Mouse (Mus musculus): Measurements from ENCODE around the gene Mfap4. TPM values are rescaled to one million over a fixed set of nuclear protein-coding genes. Genes with fewer than 3 reads are reported as not detected.

The Mfap4 gene
- polyA plus RNA-seq, 1 experiment from 2014 or later = not detected

- no peaks in the 10 kb centered on the region for H3K27me3 ChIP-seq
- DNase-seq (ENCODE audit: low read depth, low spot score) (no peak), ATAC-seq (peak; percentile 41)
- ChIA-PET CTCF (interaction anchor here (2.3 to 3.2 kb wide), 2 partner anchors 11 to 76 kb away, joined by 9 to 19 read pairs; partner anchors contain the start of gene B9d1), POLR2A (interaction anchor here (0.9 to 1.0 kb wide), 2 partner anchors 11 to 58 kb away, joined by 3 read pairs; partner anchors contain the start of gene B9d1)
- in situ Hi-C loops (cut with MboI; ENCODE audit: low pct_unique_long_range_greater_than_20kb) = no loop called here
- TF ChIP-seq CTCF (IDR thresholded peaks at IDR 0.05) = no peak
Observed at GRCm38 (mm10) chr11:61493525-61494128, 8.4 kb downstream of the Mfap4 start.

GRCm38 (mm10) chr11:61494129-61494997 lies 9.1 kb downstream of the Mfap4 start, which contains the start of gene Mapk7:
TSS of gene Mapk7 (minus strand) at chr11:61494406.
- CTCF ChIA-PET = interaction anchor here (0.6 to 3.2 kb wide), 4 partner anchors 10 to 114 kb away, joined by 3 to 19 read pairs (median 6); partner anchors contain the start of gene B9d1
- TF ChIP-seq CTCF (IDR thresholded peaks at IDR 0.05) = no peak
- DNase-seq (ENCODE audit: low read depth, low spot score) = peak; percentile 88

GRCm38 (mm10) chr11:61495528-61495927 lies 10.3 kb downstream of the Mfap4 start:
- ChIA-PET CTCF (interaction anchor here (0.8 to 3.2 kb wide), 3 partner anchors 9 to 79 kb away, joined by 3 to 19 read pairs (median 5); partner anchors contain the start of gene B9d1), POLR2A (interaction anchor here (1.3 kb wide), 1 partner anchor 16 kb away, joined by 3 read pairs; no protein-coding TSS in a partner anchor)
- in situ Hi-C loops (cut with MboI; ENCODE audit: low pct_unique_long_range_greater_than_20kb) = no loop called here
- H3K27me3 ChIP-seq = no peaks in the 10 kb centered on the region
- DNase-seq (ENCODE audit: low read depth, low spot score) (no peak), ATAC-seq (no peak)
- TF ChIP-seq CTCF (IDR thresholded peaks at IDR 0.05) = no peak

More at GRCm38 (mm10) chr11:61494129-61494997, 9.1 kb downstream of the Mfap4 start, which contains the start of gene Mapk7:
- in situ Hi-C loops (cut with MboI; ENCODE audit: low pct_unique_long_range_greater_than_20kb) = no loop called here
- POLR2A ChIA-PET = interaction anchor here (1.0 to 1.3 kb wide), 2 partner anchors 15 to 59 kb away, joined by 3 read pairs; no protein-coding TSS in a partner anchor
- no peaks in the 10 kb centered on the region for H3K27me3 ChIP-seq
- peak; percentile 85 for ATAC-seq

GRCm38 (mm10) chr11:61497490-61497889 lies 12.3 kb downstream of the Mfap4 start:
- no peaks in the 10 kb centered on the region for H3K27me3 ChIP-seq
- CTCF ChIA-PET = interaction anchor here (1.0 kb wide), 1 partner anchor 80 kb away, joined by 5 read pairs; no protein-coding TSS in a partner anchor
- in situ Hi-C loops (cut with MboI; ENCODE audit: low pct_unique_long_range_greater_than_20kb) = no loop called here
- TF ChIP-seq CTCF (IDR thresholded peaks at IDR 0.05) = no peak
- DNase-seq (ENCODE audit: low read depth, low spot score) = no peak
- no peak for ATAC-seq
- POLR2A ChIA-PET = no interaction called here

- no peaks in the 10 kb centered on the region for H3K27me3 ChIP-seq
- CTCF ChIA-PET = no interaction called here
- DNase-seq (ENCODE audit: low read depth, low spot score) = no peak
- POLR2A ChIA-PET = no interaction called here
- no peak for TF ChIP-seq CTCF (IDR thresholded peaks at IDR 0.05)
- in situ Hi-C loops (cut with MboI; ENCODE audit: low pct_unique_long_range_greater_than_20kb) = no loop called here
- no peak for ATAC-seq
Observed at GRCm38 (mm10) chr11:61498736-61499504, 13.7 kb downstream of the Mfap4 start.

- DNase-seq (ENCODE audit: low read depth, low spot score) (no peak), ATAC-seq (no peak)
- TF ChIP-seq CTCF (IDR thresholded peaks at IDR 0.05) = no peak
- no peaks in the 10 kb centered on the region for H3K27me3 ChIP-seq
- CTCF ChIA-PET = interaction anchor here (0.8 to 6.8 kb wide), 15 partner anchors 9 to 141 kb away, joined by 3 to 43 read pairs (median 5); partner anchors contain the start of genes Mapk7 and Mfap4
- in situ Hi-C loops (cut with MboI; ENCODE audit: low pct_unique_long_range_greater_than_20kb) = no loop called here
- POLR2A ChIA-PET = interaction anchor here (2.9 kb wide), 1 partner anchor 86 kb away, joined by 11 read pairs; no protein-coding TSS in a partner anchor
Observed at GRCm38 (mm10) chr11:61503933-61504332, 18.7 kb downstream of the Mfap4 start.

GRCm38 (mm10) chr11:61504713-61505257 lies 19.6 kb downstream of the Mfap4 start, which contains the start of gene B9d1:
TSS of gene B9d1 (plus strand) at chr11:61505144.
- in situ Hi-C loops (cut with MboI; ENCODE audit: low pct_unique_long_range_greater_than_20kb) = loop anchor here (5.0 kb wide), 3 partner anchors 92 to 213 kb away; no protein-coding TSS in a partner anchor
- DNase-seq (ENCODE audit: low read depth, low spot score) = peak; percentile 87
- CTCF ChIA-PET = interaction anchor here (0.7 to 6.8 kb wide), 18 partner anchors 10 to 380 kb away, joined by 3 to 43 read pairs (median 4); partner anchors contain the start of genes Mapk7 and Mfap4
- POLR2A ChIA-PET = interaction anchor here (0.7 to 2.9 kb wide), 4 partner anchors 11 to 114 kb away, joined by 3 to 11 read pairs (median 4); no protein-coding TSS in a partner anchor
- TF ChIP-seq CTCF (IDR thresholded peaks at IDR 0.05) = peak; percentile 99
- ATAC-seq = peak; percentile 62
- H3K27me3 ChIP-seq = no peaks in the 10 kb centered on the region

GRCm38 (mm10) chr11:61514953-61515352 lies 29.7 kb downstream of the Mfap4 start:
- TF ChIP-seq CTCF (IDR thresholded peaks at IDR 0.05) = peak; percentile 65
- ChIA-PET POLR2A (interaction anchor here (0.5 to 0.8 kb wide), 2 partner anchors 38 to 92 kb away, joined by 3 read pairs; no protein-coding TSS in a partner anchor), CTCF (interaction anchor here (0.7 to 2.4 kb wide), 5 partner anchors 9 to 114 kb away, joined by 3 to 12 read pairs (median 3); partner anchors contain the start of gene B9d1)
- no peaks in the 10 kb centered on the region for H3K27me3 ChIP-seq
- in situ Hi-C loops (cut with MboI; ENCODE audit: low pct_unique_long_range_greater_than_20kb) = no loop called here
- DNase-seq (ENCODE audit: low read depth, low spot score) (no peak), ATAC-seq (no peak)

- no peak for ATAC-seq
- in situ Hi-C loops (cut with MboI; ENCODE audit: low pct_unique_long_range_greater_than_20kb) = no loop called here
- TF ChIP-seq CTCF (IDR thresholded peaks at IDR 0.05) = no peak
- no peak for DNase-seq (ENCODE audit: low read depth, low spot score)
- CTCF ChIA-PET = no interaction called here
- H3K27me3 ChIP-seq = no peaks in the 10 kb centered on the region
- POLR2A ChIA-PET = no interaction called here
Observed at GRCm38 (mm10) chr11:61517971-61518370, 32.7 kb downstream of the Mfap4 start.

Data from Patski (cell line).